Mouse (Mus musculus): Measurements from ENCODE around the gene Cd300lf.

- TF ChIP-seq POLR2A (IDR thresholded peaks at IDR 0.05; ENCODE audit: low read depth, low read length) (no peak), CTCF (IDR thresholded peaks at IDR 0.05; ENCODE audit: borderline replicate concordance, insufficient read depth, low read length) (peak; percentile 82)
Measured at GRCm38 (mm10) chr11:115153699-115154292, 20.0 kb upstream of the Cd300lf start.
